Mouse (Mus musculus) urinary bladder, adult 18-20 months (tissue): ENCODE data around the gene Ppp2r1b.

Experiments used
- DNase-seq, 2 experiments: peaks; one replicate each; pipeline ENCODE4 v3.0.0; 2022; ENCODE audit warnings: low spot score in 2 of 2, mixed read lengths in 2 of 2

The Ppp2r1b gene

GRCm38 (mm10) chr9:50919554-50919953 lies 74.5 kb downstream of the Ppp2r1b start:
- DNase-seq: no peak

- no peak for DNase-seq
These were observed 76.1 kb downstream of the Ppp2r1b start for GRCm38 (mm10) chr9:50920933-50921895.

- DNase-seq: no peak
These were observed 77.5 kb downstream of the Ppp2r1b start for GRCm38 (mm10) chr9:50922363-50923153.

- no peak for DNase-seq
These were observed 79.4 kb downstream of the Ppp2r1b start for GRCm38 (mm10) chr9:50924454-50924853.

- no peak for DNase-seq
These were observed 80.7 kb downstream of the Ppp2r1b start for GRCm38 (mm10) chr9:50925801-50926200.

GRCm38 (mm10) chr9:50929986-50930385 lies 84.9 kb downstream of the Ppp2r1b start:
- no peak for DNase-seq

GRCm38 (mm10) chr9:50941804-50942401 lies 96.8 kb downstream of the Ppp2r1b start:
- DNase-seq: no peak

- no peak for DNase-seq
These were observed 97.6 kb downstream of the Ppp2r1b start for GRCm38 (mm10) chr9:50942711-50943110.
